Comparison of ENCODE assay signal across 8 mouse cellular contexts in the genomic region with DNA sequence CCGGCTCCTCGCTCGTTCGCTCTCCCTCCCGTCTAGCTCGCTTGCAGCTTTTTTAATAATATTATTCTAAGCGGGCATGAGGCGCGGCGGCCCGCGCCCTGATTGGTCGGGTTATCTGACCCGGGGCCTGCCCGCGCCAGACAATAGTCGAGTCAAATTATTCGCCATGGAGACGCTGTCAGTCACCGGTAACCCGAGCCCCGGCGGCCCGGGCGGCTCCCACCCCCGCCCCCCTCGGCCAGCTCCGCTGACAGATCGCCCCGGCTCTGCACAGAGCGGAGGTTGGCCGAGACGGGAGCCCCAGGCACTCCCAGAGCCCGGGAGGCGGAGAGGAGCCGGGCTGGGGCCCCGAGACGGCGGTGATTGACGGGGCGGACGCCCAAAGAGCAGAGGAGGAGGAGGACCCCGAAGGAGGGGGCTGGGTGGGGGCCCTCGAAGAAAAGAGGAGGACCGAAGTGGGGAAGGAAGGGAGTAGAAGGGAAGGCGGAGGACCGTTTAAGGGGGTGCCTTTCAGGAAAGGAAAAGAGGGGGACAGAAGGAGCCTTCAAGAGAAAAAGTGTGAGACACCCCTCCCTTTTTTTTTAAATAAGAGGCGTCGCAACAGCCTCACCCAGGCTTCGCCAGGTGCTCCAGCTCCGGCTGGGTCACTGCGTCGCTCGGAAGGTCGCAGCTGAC. TPM values are rescaled to one million over a fixed set of nuclear protein-coding genes. Genes with fewer than 3 reads are reported as not detected.
DNase-seq lines count a peak whose midpoint lies in the region; ATAC-seq and TF ChIP-seq lines count a peak whose summit lies in the region.

A gene (minus strand): TSS at position 39 of the 675 bp plus-strand sequence.

- peak; percentile 71 for ATAC-seq in hindbrain, postnatal 0 days
- ATAC-seq in lung, postnatal 0 days = peak; percentile 80
- peak; percentile 91 for ATAC-seq in stomach, embryonic 16.5 days (ENCODE audit: insufficient read depth, low FRiP score)

- no peak within 1 kb of the TSS for H3K9ac ChIP-seq in hindbrain, postnatal 0 days (replicated peaks; ENCODE audit: low read length)
- no peak within 1 kb of the TSS for H3K9ac ChIP-seq in lung, postnatal 0 days (replicated peaks; ENCODE audit: low read depth)
- peak within 1 kb of the TSS; percentile 69 for H3K9ac ChIP-seq in stomach, embryonic 16.5 days (ENCODE audit: low read length)

- H3K36me3 ChIP-seq in E14TG2a.4 (ENCODE audit: insufficient read depth, low read length) = no peaks in the 10 kb centered on the region
- no peaks in the 10 kb centered on the region for H3K36me3 ChIP-seq in hindbrain, postnatal 0 days (ENCODE audit: insufficient read depth, low read length)
- no peaks in the 10 kb centered on the region for H3K36me3 ChIP-seq in lung, postnatal 0 days (ENCODE audit: insufficient read depth, low read length)
- no peaks in the 10 kb centered on the region for H3K36me3 ChIP-seq in stomach, embryonic 16.5 days (ENCODE audit: control insufficient read depth, insufficient read depth, low read length)

- DNase-seq in ZHBTc4 (ENCODE audit: low read depth, low spot score) = peak; percentile 83
- peak; percentile 64 to 82 for DNase-seq in gastrocnemius, adult 8-10 months (ENCODE audit: low spot score in 2 of 2)
- DNase-seq in hindbrain, postnatal 0 days (ENCODE audit: low spot score) = peak; percentile 32
- DNase-seq in lung, postnatal 0 days (ENCODE audit: low spot score) = peak; percentile 53
- no peak for DNase-seq in thymus, postnatal 14 days
- no peak for DNase-seq in adrenal gland, adult 2 months

- no peak within 1 kb of the TSS for H3K27ac ChIP-seq in hindbrain, postnatal 0 days
- H3K27ac ChIP-seq in lung, postnatal 0 days (ENCODE audit: low read length) = no peak within 1 kb of the TSS
- H3K27ac ChIP-seq in stomach, embryonic 16.5 days (ENCODE audit: low read length) = peak within 1 kb of the TSS; percentile 91

- H3K9me3 ChIP-seq in E14TG2a.4 (ENCODE audit: low read length) = no peaks in the 10 kb centered on the region
- no peaks in the 10 kb centered on the region for H3K9me3 ChIP-seq in hindbrain, postnatal 0 days (ENCODE audit: low read length)
- no peaks in the 10 kb centered on the region for H3K9me3 ChIP-seq in lung, postnatal 0 days (ENCODE audit: low read length)
- no peaks in the 10 kb centered on the region for H3K9me3 ChIP-seq in stomach, embryonic 16.5 days (replicated peaks; ENCODE audit: control insufficient read depth, low read length)

- under 1% methylated on average over 55 of the region's 55 CpGs for whole genome bisulfite sequencing in hindbrain, postnatal 0 days
- WGBS in lung, postnatal 0 days = 4% methylated on average over 49 of the region's 55 CpGs
- WGBS in stomach, embryonic 16.5 days = under 1% methylated on average over 55 of the region's 55 CpGs

- H3K4me1 ChIP-seq in E14TG2a.4 (replicated peaks; ENCODE audit: low read depth, low read length) = peaks cover 79% of the 10 kb centered on the region
- no peaks in the 10 kb centered on the region for H3K4me1 ChIP-seq in hindbrain, postnatal 0 days (ENCODE audit: insufficient read depth, low read length)
- peaks cover 2% of the 10 kb centered on the region for H3K4me1 ChIP-seq in lung, postnatal 0 days (ENCODE audit: insufficient read depth, low read depth, low read length)
- peaks cover 12% of the 10 kb centered on the region for H3K4me1 ChIP-seq in stomach, embryonic 16.5 days (ENCODE audit: control insufficient read depth, insufficient read depth, low read length)

- peak within 1 kb of the TSS; percentile 72 for H3K4me3 ChIP-seq in E14TG2a.4 (replicated peaks; ENCODE audit: low read length)
- peak within 1 kb of the TSS; percentile 33 for H3K4me3 ChIP-seq in hindbrain, postnatal 0 days (ENCODE audit: low read length)
- H3K4me3 ChIP-seq in lung, postnatal 0 days (ENCODE audit: low read depth, low read length) = peak within 1 kb of the TSS; percentile 41
- peak within 1 kb of the TSS; percentile 58 for H3K4me3 ChIP-seq in stomach, embryonic 16.5 days (replicated peaks; ENCODE audit: low read length)

- peaks cover 94% of the 10 kb centered on the region for H3K27me3 ChIP-seq in E14TG2a.4 (ENCODE audit: insufficient read depth, low read length)
- H3K27me3 ChIP-seq in hindbrain, postnatal 0 days (ENCODE audit: insufficient read depth, low read length) = peaks cover 95% of the 10 kb centered on the region
- H3K27me3 ChIP-seq in lung, postnatal 0 days (replicated peaks; ENCODE audit: insufficient read depth, low read length) = peaks cover 88% of the 10 kb centered on the region
- peaks cover 85% of the 10 kb centered on the region for H3K27me3 ChIP-seq in stomach, embryonic 16.5 days (ENCODE audit: control insufficient read depth, insufficient read depth, low read length)

- no peak for TF ChIP-seq CTCF in E14TG2a.4 (conservative IDR thresholded peaks at IDR 0.05; ENCODE audit: low read length)
- TF ChIP-seq CTCF in hindbrain, postnatal 0 days (IDR thresholded peaks at IDR 0.05; ENCODE audit: low read depth) = no peak
- no peak for TF ChIP-seq CTCF in lung, postnatal 0 days (IDR thresholded peaks at IDR 0.05)

- no peak for TF ChIP-seq EP300 in lung, postnatal 0 days (IDR thresholded peaks at IDR 0.05)

- H3K4me2 ChIP-seq in hindbrain, postnatal 0 days (ENCODE audit: low read depth, low read length) = peak within 1 kb of the TSS; percentile 53
- H3K4me2 ChIP-seq in lung, postnatal 0 days (replicated peaks; ENCODE audit: low read depth, low read length) = peak within 1 kb of the TSS; percentile 78
- H3K4me2 ChIP-seq in stomach, embryonic 16.5 days (ENCODE audit: low read depth, low read length) = peak within 1 kb of the TSS; percentile 80

RNA-seq across cellular contexts. Expression of the gene that starts here (rescaled TPM):
- 10 to 100 TPM; 24.2 to 32.0 (median 27.8) TPM for total RNA-seq in gastrocnemius, adult 8-10 months (2022)
- 0.42 and 1.2 TPM in 2 replicates for total RNA-seq in hindbrain, postnatal 0 days (2014; rRNA removed)
- polyA plus RNA-seq in hindbrain, postnatal 0 days (2015; fragmentation: Nextera tagmentation; extraction: Ambion mirVana) = 0.51 and 0.93 TPM in 2 replicates
- polyA plus RNA-seq in lung, postnatal 0 days (2015; fragmentation: Nextera tagmentation; extraction: Ambion mirVana) = not detected in 2 replicates
- 2.6 and 3.4 TPM in 2 replicates for polyA plus RNA-seq in stomach, embryonic 16.5 days (2015; fragmentation: Nextera tagmentation; extraction: Ambion mirVana)
- total RNA-seq in adrenal gland, adult 2 months (2021) = not detected
- polyA plus RNA-seq in adrenal gland, adult 2 months (2012; rRNA removed) = 0.12 and 0.18 TPM in 2 replicates

Comparison
In these comparisons a context has a peak if more than half of its experiments do, and no peak if none do; other contexts are left out.
1. RNA of the gene that starts here (total RNA-seq): 24.2 to 32.0 TPM in gastrocnemius, adult 8-10 months; 0.42 to 1.2 TPM in hindbrain, postnatal 0 days and not detected in adrenal gland, adult 2 months; every median in the first group is over 10 times any median in the second.
2. Peak in DNase-seq, ATAC-seq, H3K4me3 ChIP-seq and H3K4me2 ChIP-seq in lung, postnatal 0 days; RNA of the gene not detected or under 1 TPM.
3. DNase-seq: peak in ZHBTc4 (single experiment), gastrocnemius, adult 8-10 months (2 of 2) and hindbrain, postnatal 0 days (single experiment); none in thymus, postnatal 14 days (single experiment) and adrenal gland, adult 2 months (single experiment).
4. Peak in every context shown above with its lines, with median percentiles within 50 percentile points of each other: H3K4me3 ChIP-seq, ATAC-seq and H3K4me2 ChIP-seq.